Mouse (Mus musculus): ENCODE data around the gene Nr1h2. TPM values are rescaled to one million over a fixed set of nuclear protein-coding genes. Genes with fewer than 3 reads are reported as not detected.

Nr1h2 gene
- polyA plus RNA-seq, 1 experiment from 2014 or later, result 53.2 TPM

- H3K9ac ChIP-seq, result peak within 1 kb of the TSS; percentile 62
- H3K9me3 ChIP-seq (replicated peaks), result no peaks in the 10 kb centered on the region
- peak; percentile 95 for ATAC-seq (replicated peaks; ENCODE audit: insufficient number of reproducible peaks, insufficient read depth, low FRiP score, low read depth)
- peak within 1 kb of the TSS; percentile 80 for H3K4me2 ChIP-seq
- peaks cover 31% of the 10 kb centered on the region for H3K36me3 ChIP-seq
- peaks cover 27% of the 10 kb centered on the region for H3K4me1 ChIP-seq (replicated peaks)
- peak within 1 kb of the TSS; percentile 73 for H3K27ac ChIP-seq
- under 1% methylated on average over 43 of the region's 43 CpGs for WGBS
- peak within 1 kb of the TSS; percentile 68 for H3K4me3 ChIP-seq
- H3K27me3 ChIP-seq, result no peaks in the 10 kb centered on the region
Observed at GRCm38 (mm10) chr7:44548497-44549087, 5.2 kb downstream of the Nr1h2 start, which contains the start of gene Pold1. TSS of gene Pold1 (minus strand) at chr7:44548849.

GRCm38 (mm10) chr7:44547725-44548124 lies 6.0 kb downstream of the Nr1h2 start:
- 21% methylated on average over 5 of the region's 5 CpGs for WGBS
- H3K36me3 ChIP-seq, result peaks cover 34% of the 10 kb centered on the region
- ATAC-seq (replicated peaks; ENCODE audit: insufficient number of reproducible peaks, insufficient read depth, low FRiP score, low read depth), result no peak

DNA sequence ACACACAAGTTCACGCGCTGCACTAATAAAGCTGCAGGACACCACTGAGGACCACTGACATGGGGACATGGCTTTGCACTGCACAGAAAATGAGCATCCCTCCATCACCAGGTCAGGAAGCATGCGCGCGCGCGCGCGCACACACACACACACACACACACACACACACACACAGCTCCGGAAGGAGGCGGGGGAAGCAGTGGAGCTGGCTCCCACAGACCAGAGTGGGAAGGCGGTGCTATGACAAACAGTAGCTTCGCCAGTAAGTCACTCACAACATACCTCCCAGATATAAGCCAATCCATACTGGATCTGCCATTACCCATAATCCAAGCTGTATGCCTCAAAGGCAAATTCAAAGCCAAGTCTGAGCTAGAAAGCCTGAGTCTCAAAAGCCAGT lies 6.7 kb downstream of the Nr1h2 start:
- Histone ChIP-seq H3K27me3 (no peaks in the 10 kb centered on the region), H3K4me1 (replicated peaks) (peaks cover 14% of the 10 kb centered on the region), H3K4me2 (peak overlapping the region; percentile 80; the same call in 1 of the 2 replicates), H3K9ac (no peak overlapping the region), H3K9me3 (replicated peaks) (no peaks in the 10 kb centered on the region), H3K4me3 (peak overlapping the region; percentile 68), H3K36me3 (peaks cover 37% of the 10 kb centered on the region), H3K27ac (no peak overlapping the region)
- 97% methylated on average over 13 of the region's 13 CpGs for WGBS
- ATAC-seq (replicated peaks; ENCODE audit: insufficient number of reproducible peaks, insufficient read depth, low FRiP score, low read depth), result no peak

More at GRCm38 (mm10) chr7:44547725-44548124, 6.0 kb downstream of the Nr1h2 start:
- peak overlapping the region; percentile 80 for H3K4me2 ChIP-seq
- peak overlapping the region; percentile 68 for H3K4me3 ChIP-seq
- no peaks in the 10 kb centered on the region for H3K9me3 ChIP-seq (replicated peaks)
- H3K9ac ChIP-seq, result peak overlapping the region; percentile 62
- peaks cover 20% of the 10 kb centered on the region for H3K4me1 ChIP-seq (replicated peaks)
- peak overlapping the region; percentile 73; the same call in 1 of the 2 replicates for H3K27ac ChIP-seq
- H3K27me3 ChIP-seq, result no peaks in the 10 kb centered on the region

GRCm38 (mm10) chr7:44546274-44546673 lies 7.5 kb downstream of the Nr1h2 start:
- Histone ChIP-seq H3K4me3 (no peak overlapping the region), H3K9me3 (replicated peaks) (no peaks in the 10 kb centered on the region), H3K9ac (no peak overlapping the region), H3K27ac (no peak overlapping the region), H3K4me2 (no peak overlapping the region), H3K4me1 (replicated peaks) (peaks cover 14% of the 10 kb centered on the region), H3K27me3 (no peaks in the 10 kb centered on the region), H3K36me3 (peaks cover 35% of the 10 kb centered on the region)
- ATAC-seq (replicated peaks; ENCODE audit: insufficient number of reproducible peaks, insufficient read depth, low FRiP score, low read depth), result no peak
- 97% methylated on average over 3 of the region's 3 CpGs for WGBS

DNA sequence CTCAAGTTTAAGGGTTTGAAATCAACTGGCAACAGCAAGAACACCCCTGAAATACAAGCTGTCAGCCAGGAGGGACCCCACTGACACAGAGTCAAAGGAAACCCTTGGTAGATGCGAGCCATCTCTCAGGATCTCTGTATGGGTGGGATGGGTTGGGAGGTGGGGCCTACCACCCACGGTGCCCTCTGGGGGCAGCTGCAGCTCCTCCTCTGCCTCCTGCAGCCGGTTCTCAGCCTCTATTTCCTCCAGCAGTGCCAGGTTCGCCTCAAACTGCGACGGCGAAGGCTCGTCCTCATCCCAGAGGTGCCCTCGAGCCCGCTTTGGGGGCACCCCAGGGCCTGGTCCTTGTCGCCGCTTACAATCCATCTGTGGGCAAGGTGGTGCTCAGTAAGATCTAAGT lies 10.7 kb downstream of the Nr1h2 start:
- Histone ChIP-seq H3K4me2 (no peak overlapping the region), H3K4me1 (replicated peaks) (peaks cover 14% of the 10 kb centered on the region), H3K9ac (no peak overlapping the region), H3K4me3 (no peak overlapping the region), H3K27me3 (no peaks in the 10 kb centered on the region), H3K9me3 (replicated peaks) (no peaks in the 10 kb centered on the region), H3K36me3 (peaks cover 41% of the 10 kb centered on the region), H3K27ac (no peak overlapping the region)
- whole genome bisulfite sequencing, result 73% methylated on average over 12 of the region's 12 CpGs
- no peak for ATAC-seq (replicated peaks; ENCODE audit: insufficient number of reproducible peaks, insufficient read depth, low FRiP score, low read depth)

- Histone ChIP-seq H3K4me1 (replicated peaks) (peaks cover 9% of the 10 kb centered on the region), H3K9me3 (replicated peaks) (no peaks in the 10 kb centered on the region), H3K9ac (no peak overlapping the region), H3K36me3 (peaks cover 46% of the 10 kb centered on the region), H3K4me2 (no peak overlapping the region), H3K4me3 (no peak overlapping the region), H3K27ac (no peak overlapping the region), H3K27me3 (no peaks in the 10 kb centered on the region)
- WGBS, result 90% methylated on average over 11 of the region's 11 CpGs
- no peak for ATAC-seq (replicated peaks; ENCODE audit: insufficient number of reproducible peaks, insufficient read depth, low FRiP score, low read depth)
Observed at GRCm38 (mm10) chr7:44542555-44542954, 11.2 kb downstream of the Nr1h2 start.

GRCm38 (mm10) chr7:44538756-44539624 lies 14.8 kb downstream of the Nr1h2 start:
- no peak overlapping the region for H3K27ac ChIP-seq
- peaks cover 13% of the 10 kb centered on the region for H3K4me1 ChIP-seq (replicated peaks)
- no peak overlapping the region for H3K4me3 ChIP-seq
- no peaks in the 10 kb centered on the region for H3K9me3 ChIP-seq (replicated peaks)
- H3K36me3 ChIP-seq, result peaks cover 52% of the 10 kb centered on the region
- H3K9ac ChIP-seq, result no peak overlapping the region
- no peak for ATAC-seq (replicated peaks; ENCODE audit: insufficient number of reproducible peaks, insufficient read depth, low FRiP score, low read depth)
- no peak overlapping the region for H3K4me2 ChIP-seq
- H3K27me3 ChIP-seq, result no peaks in the 10 kb centered on the region
- WGBS, result 90% methylated on average over 41 of the region's 41 CpGs

DNA sequence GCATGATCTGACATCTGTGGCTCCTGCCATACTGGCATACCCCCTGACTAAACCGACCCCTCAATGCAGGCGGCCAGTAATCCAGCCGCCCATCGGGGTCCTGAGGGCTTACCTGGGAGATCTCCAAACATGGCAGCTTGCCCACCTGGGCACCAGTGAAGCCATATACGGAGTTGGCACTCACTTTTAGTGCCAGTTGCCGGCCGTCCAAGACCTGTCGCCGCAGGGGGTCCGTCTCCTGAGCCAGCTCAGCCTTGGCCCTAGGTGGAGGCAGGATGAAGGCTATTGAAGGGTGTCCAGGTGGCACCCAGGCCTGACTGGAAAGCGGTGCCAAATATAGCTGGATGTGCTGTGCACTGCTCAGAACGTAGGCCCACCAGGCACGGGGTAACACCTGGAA lies 16.3 kb downstream of the Nr1h2 start:
- 90% methylated on average over 13 of the region's 13 CpGs for WGBS
- Histone ChIP-seq H3K27ac (no peak overlapping the region), H3K4me2 (no peak overlapping the region), H3K4me3 (no peak overlapping the region), H3K36me3 (peaks cover 53% of the 10 kb centered on the region), H3K9me3 (replicated peaks) (no peaks in the 10 kb centered on the region), H3K4me1 (replicated peaks) (peaks cover 13% of the 10 kb centered on the region), H3K9ac (no peak overlapping the region), H3K27me3 (no peaks in the 10 kb centered on the region)
- no peak for ATAC-seq (replicated peaks; ENCODE audit: insufficient number of reproducible peaks, insufficient read depth, low FRiP score, low read depth)

- H3K27ac ChIP-seq, result peak overlapping the region; percentile 40; the same call in 1 of the 2 replicates
- H3K36me3 ChIP-seq, result peaks cover 48% of the 10 kb centered on the region
- H3K9me3 ChIP-seq (replicated peaks), result no peaks in the 10 kb centered on the region
- peaks cover 13% of the 10 kb centered on the region for H3K4me1 ChIP-seq (replicated peaks)
- 58% methylated on average over 7 of the region's 7 CpGs for WGBS
- 0 out of 2 replicates have a peak overlapping the region, but pooled peaks have one; percentile 12 for H3K9ac ChIP-seq
- H3K4me2 ChIP-seq, result no peak overlapping the region
- no peak for ATAC-seq (replicated peaks; ENCODE audit: insufficient number of reproducible peaks, insufficient read depth, low FRiP score, low read depth)
- H3K27me3 ChIP-seq, result no peaks in the 10 kb centered on the region
- no peak overlapping the region for H3K4me3 ChIP-seq
Observed at GRCm38 (mm10) chr7:44537009-44537408, 16.7 kb downstream of the Nr1h2 start.

- Histone ChIP-seq H3K36me3 (peaks cover 45% of the 10 kb centered on the region), H3K4me1 (replicated peaks) (peaks cover 13% of the 10 kb centered on the region), H3K4me2 (no peak overlapping the region), H3K9me3 (replicated peaks) (no peaks in the 10 kb centered on the region), H3K4me3 (no peak overlapping the region), H3K27me3 (no peaks in the 10 kb centered on the region), H3K9ac (0 out of 2 replicates have a peak overlapping the region, but pooled peaks have one; percentile 12), H3K27ac (peak overlapping the region; percentile 40; the same call in 1 of the 2 replicates)
- no peak for ATAC-seq (replicated peaks; ENCODE audit: insufficient number of reproducible peaks, insufficient read depth, low FRiP score, low read depth)
- WGBS, result 63% methylated on average over 6 of the region's 6 CpGs
Observed at GRCm38 (mm10) chr7:44536590-44536968, 17.2 kb downstream of the Nr1h2 start.
